Mouse (Mus musculus) myocyte (in vitro differentiated cells): ENCODE data around the gene Crocc.

Experiments
- E2F4 ChIP-seq: IDR thresholded peaks from one replicate; pipeline ENCODE4 v1.6.1; 2011; ENCODE audit warnings: mild to moderate bottlenecking, control low read depth, moderate library complexity; ENCODE audit not compliant: insufficient read depth
- MYOD1 ChIP-seq, 3 experiments: IDR thresholded peaks; one replicate each; pipeline ENCODE4 v1.6.1; 2011; ENCODE audit warnings: control low read depth in 2 of 3, low read depth in 2 of 3, mild to moderate bottlenecking in 2 of 3, moderate library complexity in 1 of 3; ENCODE audit not compliant: insufficient read length in 2 of 3, control insufficient read depth in 1 of 3
- POLR2A ChIP-seq: IDR thresholded peaks from one replicate; pipeline ENCODE4 v1.6.1; 2011; ENCODE audit warnings: low read depth, mild to moderate bottlenecking, control low read depth, moderate library complexity; ENCODE audit not compliant: insufficient read length
- SRF ChIP-seq: IDR thresholded peaks from one replicate; pipeline ENCODE4 v1.6.1; 2011; ENCODE audit warnings: low read depth; ENCODE audit not compliant: control insufficient read depth, insufficient read length

- TF ChIP-seq E2F4 (no peak), MYOD1 (IDR thresholded peaks at IDR 0.05; ENCODE audit: control insufficient read depth in 1 of 3, insufficient read length in 2 of 3, low read depth in 2 of 3) (no peak), POLR2A (no peak), SRF (no peak)
Measured at GRCm38 (mm10) chr4:141041117-141041516, 19.2 kb downstream of the Crocc start.
